ENCODE assay signal across 13 mouse cellular contexts in genomic region chr4:62744534-62744956, GRCm38 (mm10).
DNase-seq lines count a peak whose midpoint lies in the region; ATAC-seq and TF ChIP-seq lines count a peak whose summit lies in the region.
"Had no signal": no experiment of that assay in that cellular context is flagged by ENCODE, and none has a peak within 500 bp of the region (broad histone marks: within the 10 kb centered on the region; RNA-seq: fewer than 3 reads in every experiment).

No protein-coding gene starts in this region.

- DNase-seq in gastrocnemius, adult 2 months, result peak; percentile 56
- no peak for DNase-seq in gastrocnemius, postnatal 25 days
- peak; percentile 62 for DNase-seq in ovary, postnatal 36 days (ENCODE audit: low spot score)
- no peak for DNase-seq in ovary, postnatal 10 days (ENCODE audit: low spot score)
- no peak for DNase-seq in left cerebral cortex, adult 8-10 months (ENCODE audit: low spot score in 2 of 2)
- no peak for DNase-seq in cerebellum, adult 11 months
- no peak for DNase-seq in thymus, postnatal 36 days
- DNase-seq: B cell, adult 2 months; forebrain, postnatal 0 days; heart, adult 2 months; kidney, postnatal 10 days; thymus, adult 2 months had no signal

- H3K36me3 ChIP-seq in intestine, embryonic 15.5 days, result no peaks in the 10 kb centered on the region

- H3K4me2 ChIP-seq in intestine, embryonic 15.5 days (replicated peaks), result no peak overlapping the region

- H3K9ac ChIP-seq in intestine, embryonic 15.5 days, result no peak overlapping the region
- H3K9ac ChIP-seq: forebrain, postnatal 0 days had no signal

- H3K4me1 ChIP-seq in intestine, embryonic 15.5 days (replicated peaks), result peaks cover 27% of the 10 kb centered on the region

- TF ChIP-seq CTCF in gastrocnemius, adult 2 months (IDR thresholded peaks at IDR 0.05), result no peak

- WGBS in intestine, embryonic 15.5 days, result 48% methylated on average over 10 of the region's 10 CpGs

- H3K9me3 ChIP-seq in intestine, embryonic 15.5 days, result no peaks in the 10 kb centered on the region

- H3K27ac ChIP-seq in gastrocnemius, adult 2 months, result peak overlapping the region; percentile 53
- peak overlapping the region; percentile 32; the same call in 1 of the 2 replicates for H3K27ac ChIP-seq in intestine, embryonic 15.5 days
- H3K27ac ChIP-seq: heart, adult 2 months had no signal

- ATAC-seq in intestine, embryonic 15.5 days, result peak; percentile 6; the same call in 1 of the 2 replicates
- ATAC-seq: forebrain, postnatal 0 days had no signal

- intact Hi-C loops in gastrocnemius, adult 2 months (cut with DNase I), result no loop called here

- H3K4me3 ChIP-seq in gastrocnemius, adult 2 months, result 0 out of 2 replicates have a peak overlapping the region, but pooled peaks have one; percentile 15
- no peak overlapping the region for H3K4me3 ChIP-seq in intestine, embryonic 15.5 days (replicated peaks)
- H3K4me3 ChIP-seq: heart, adult 2 months had no signal

- H3K27me3 ChIP-seq in intestine, embryonic 15.5 days (replicated peaks), result no peaks in the 10 kb centered on the region

Comparison
In these comparisons a context has a peak if more than half of its experiments do, and no peak if none do; other contexts are left out.
1. DNase-seq: peak in gastrocnemius, adult 2 months (single experiment) and ovary, postnatal 36 days (single experiment); none in gastrocnemius, postnatal 25 days (single experiment), ovary, postnatal 10 days (single experiment), left cerebral cortex, adult 8-10 months (0 of 2), cerebellum, adult 11 months (single experiment) and thymus, postnatal 36 days (0 of 2).